Mouse (Mus musculus) hindbrain, embryonic 11.5 days (tissue): ENCODE results near the gene Nme6. TPM values are rescaled to one million over a fixed set of nuclear protein-coding genes. Genes with fewer than 3 reads are reported as not detected.
"Not testable (repeated sequence)": the region's sequence is repeated elsewhere in the genome, so short reads cannot be mapped to it uniquely, and the experiment has no call there.

Source experiments
- ATAC-seq: fragments of 200-750 bp; cut with Nextera tagmentation; 2 replicates; pipeline ENCODE4 v1.8.0; 2017; ENCODE audit warnings: mild to moderate bottlenecking, moderate TSS enrichment, moderate library complexity; ENCODE audit not compliant: low FRiP score
- DNase-seq: peaks from one replicate; pipeline ENCODE4 v3.0.0-alpha.2; 2015; ENCODE audit warnings: low spot score
- H3K27ac ChIP-seq: fragments of 300-500 bp; sonication (generic); 2 replicates; pipeline ENCODE4 v1.5.1; 2014; ENCODE audit warnings: mild to moderate bottlenecking, low read depth, low read length
- H3K27me3 ChIP-seq: fragments of 300-500 bp; sonication (generic); 2 replicates; pipeline ENCODE4 v1.6.1; 2014; ENCODE audit warnings: mild to moderate bottlenecking, low read length, moderate library complexity, mixed read lengths; ENCODE audit not compliant: control insufficient read depth, insufficient read depth
- H3K36me3 ChIP-seq: fragments of 300-500 bp; sonication (generic); 2 replicates; pipeline ENCODE4 v1.6.1; 2014; ENCODE audit warnings: mild to moderate bottlenecking, low read length, moderate library complexity, mixed read lengths; ENCODE audit not compliant: control insufficient read depth, insufficient read depth
- H3K4me1 ChIP-seq: fragments of 300-500 bp; sonication (generic); replicated peaks from 2 replicates; pipeline ENCODE4 v1.6.1; 2014; ENCODE audit warnings: low read length, mixed read lengths; ENCODE audit not compliant: control insufficient read depth, insufficient read depth
- H3K4me2 ChIP-seq: fragments of 300-500 bp; sonication (generic); replicated peaks from 2 replicates; pipeline ENCODE4 v1.6.1; 2014; ENCODE audit warnings: mild to moderate bottlenecking, low read depth, low read length
- H3K4me3 ChIP-seq: fragments of 300-500 bp; sonication (generic); 2 replicates; pipeline ENCODE4 v1.5.1; 2014; ENCODE audit warnings: low read depth, low read length
- H3K9ac ChIP-seq: fragments of 300-500 bp; sonication (generic); 2 replicates; pipeline ENCODE4 v1.6.1; 2014; ENCODE audit warnings: low read depth, low read length
- H3K9me3 ChIP-seq: fragments of 300-500 bp; sonication (generic); 2 replicates; pipeline ENCODE4 v1.6.1; 2016; ENCODE audit warnings: low read length; ENCODE audit not compliant: control insufficient read depth
- WGBS: fragments of 180-500 bp; shearing (Covaris S2); extraction: QIAGEN DNeasy Blood & Tissue Kit; methylation state at CpG from one replicate; pipeline ENCODE4 v1.1.7; 2014; 5-methylcytosine and 5-hydroxymethylcytosine counted together
- polyA plus RNA-seq: library from polyadenylated mRNA; unstranded; fragments of >200 nt; fragmentation: Nextera tagmentation; extraction: Ambion mirVana; gene quantifications from 2 replicates; pipeline ENCODE4 v1.2.1, GENCODE M21; 2014

Nme6 gene
- 89.2 and 90.6 TPM in 2 replicates for polyA plus RNA-seq

DNA sequence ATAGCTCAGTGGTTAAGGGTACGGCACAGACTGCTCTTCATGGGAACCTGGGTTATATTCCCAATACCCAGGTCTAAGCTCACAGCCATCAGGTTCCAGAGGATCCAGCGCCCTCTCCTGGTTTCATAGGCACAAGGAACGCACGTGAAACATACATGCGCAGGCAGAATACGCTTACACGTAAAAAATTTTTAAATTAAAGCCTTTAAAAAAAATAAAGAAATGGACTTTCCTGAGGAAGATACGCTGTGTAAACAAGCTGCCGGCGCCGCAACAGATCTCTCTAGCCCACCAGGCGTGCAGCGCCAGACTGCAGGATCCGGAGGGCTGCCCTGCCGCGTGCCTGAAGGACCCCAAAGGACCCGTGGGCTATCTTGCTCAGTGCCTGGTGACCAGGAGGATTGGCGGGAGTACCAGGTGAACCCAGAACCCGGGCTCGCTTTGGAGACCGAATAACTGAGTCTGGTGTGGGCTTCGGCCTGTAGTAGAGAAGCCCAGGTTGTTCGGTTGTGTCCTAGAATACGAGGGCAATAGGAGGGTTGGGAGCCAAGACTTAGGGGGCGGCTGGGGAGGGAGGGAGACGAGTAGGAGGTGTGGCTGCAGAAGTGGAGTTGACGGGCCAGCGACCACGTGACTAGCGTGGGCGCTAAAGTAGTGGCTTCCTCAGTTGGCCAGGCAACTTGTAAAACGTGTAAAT, at the start of gene Nme6:
Gene Nme6, plus strand, starts transcription at position 359 of the 697 bp plus-strand sequence.
- Histone ChIP-seq H3K4me2 (peak within 1 kb of the TSS; percentile 40), H3K9ac (peak within 1 kb of the TSS; percentile 62), H3K27ac (no peak within 1 kb of the TSS), H3K4me3 (peak within 1 kb of the TSS; percentile 48), H3K36me3 (no peaks in the 10 kb centered on the region), H3K4me1 (0 out of 2 replicates have a peak, but pooled peaks cover 3% of the 10 kb centered on the region), H3K9me3 (no peaks in the 10 kb centered on the region), H3K27me3 (no peaks in the 10 kb centered on the region)
- ATAC-seq (peak; percentile 97), DNase-seq (peak; percentile 95)
- under 1% methylated on average over 32 of the region's 32 CpGs for WGBS

GRCm38 (mm10) chr9:109790570-109790969, 42.0 kb upstream of the Nme6 start, which contains the start of gene Fbxw27:
Gene Fbxw27, minus strand, starts transcription at chr9:109790670.
- H3K4me2 ChIP-seq, H3K36me3 ChIP-seq, H3K9ac ChIP-seq, H3K27me3 ChIP-seq, DNase-seq, H3K4me1 ChIP-seq, H3K4me3 ChIP-seq, H3K9me3 ChIP-seq, ATAC-seq, H3K27ac ChIP-seq: not testable (repeated sequence)
- 86% methylated on average over 4 of the region's 4 CpGs for WGBS

DNA sequence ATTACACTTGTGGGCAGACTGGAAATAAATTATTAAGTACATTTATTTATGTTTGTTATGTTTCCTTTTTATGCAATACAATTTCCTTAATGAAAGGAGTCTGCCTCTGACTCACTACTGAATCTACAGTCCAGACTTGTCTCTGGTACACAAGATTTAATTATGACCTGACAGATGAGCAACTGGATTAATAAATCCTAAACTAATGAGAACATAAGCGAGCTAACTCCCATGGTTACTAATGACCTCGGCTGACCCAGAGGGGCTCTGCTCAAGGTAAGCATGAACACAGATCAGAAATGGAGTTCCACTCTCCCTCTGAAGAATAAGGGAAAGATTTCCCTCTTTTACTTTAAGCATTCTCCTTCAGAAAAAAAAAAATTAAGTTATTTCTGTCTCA, 37.3 kb upstream of the Nme6 start:
- no peaks in the 10 kb centered on the region for H3K9me3 ChIP-seq
- no peaks in the 10 kb centered on the region for H3K27me3 ChIP-seq
- WGBS: 74% methylated on average over 2 of the region's 2 CpGs
- H3K4me2 ChIP-seq: no peak overlapping the region
- H3K27ac ChIP-seq: no peak overlapping the region
- H3K4me3 ChIP-seq: no peak overlapping the region
- H3K9ac ChIP-seq: no peak overlapping the region
- ATAC-seq: no peak
- no peak for DNase-seq
- no peaks in the 10 kb centered on the region for H3K4me1 ChIP-seq
- no peaks in the 10 kb centered on the region for H3K36me3 ChIP-seq

GRCm38 (mm10) chr9:109795811-109796210, 36.7 kb upstream of the Nme6 start:
- H3K27me3 ChIP-seq: no peaks in the 10 kb centered on the region
- H3K4me3 ChIP-seq: no peak overlapping the region
- H3K27ac ChIP-seq: no peak overlapping the region
- H3K9ac ChIP-seq: no peak overlapping the region
- ATAC-seq (no peak), DNase-seq (no peak)
- no peaks in the 10 kb centered on the region for H3K36me3 ChIP-seq
- H3K9me3 ChIP-seq: no peaks in the 10 kb centered on the region
- WGBS: 78% methylated on average over 2 of the region's 2 CpGs
- H3K4me2 ChIP-seq: no peak overlapping the region
- no peaks in the 10 kb centered on the region for H3K4me1 ChIP-seq

DNA sequence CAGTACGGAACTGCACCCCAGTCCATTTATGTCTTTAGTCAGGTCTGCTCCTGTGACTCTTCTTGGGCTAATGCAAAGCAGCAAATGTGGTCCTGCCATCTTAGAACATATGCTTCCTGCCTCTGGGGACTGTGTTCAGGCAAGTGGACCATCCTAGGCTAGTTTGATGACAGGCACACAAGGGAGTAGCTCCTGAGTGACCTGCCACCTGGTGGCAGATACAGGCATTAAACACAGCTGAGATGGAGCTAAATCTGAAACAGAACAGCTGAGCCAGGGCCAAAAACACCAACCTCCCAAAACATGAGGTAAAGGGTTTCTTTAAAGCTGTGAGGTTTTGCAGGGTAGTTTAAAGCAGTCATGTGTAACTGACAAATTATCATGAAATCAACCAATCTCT, 34.5 kb upstream of the Nme6 start:
- Histone ChIP-seq H3K4me3 (no peak overlapping the region), H3K4me2 (no peak overlapping the region), H3K27ac (no peak overlapping the region), H3K4me1 (no peaks in the 10 kb centered on the region), H3K9ac (no peak overlapping the region), H3K9me3 (no peaks in the 10 kb centered on the region), H3K36me3 (no peaks in the 10 kb centered on the region), H3K27me3 (no peaks in the 10 kb centered on the region)
- WGBS: 100% methylated on average over 1 of the region's 1 CpGs
- no peak for ATAC-seq
- DNase-seq: peak; percentile 40

GRCm38 (mm10) chr9:109805596-109805995, 27.0 kb upstream of the Nme6 start:
- H3K27me3 ChIP-seq, ATAC-seq, H3K9me3 ChIP-seq, H3K9ac ChIP-seq, H3K4me1 ChIP-seq, H3K27ac ChIP-seq, H3K4me3 ChIP-seq, DNase-seq, H3K36me3 ChIP-seq, H3K4me2 ChIP-seq: not testable (repeated sequence)
- WGBS: 87% methylated on average over 2 of the region's 2 CpGs

- Histone ChIP-seq H3K9me3 (no peaks in the 10 kb centered on the region), H3K4me1 (no peaks in the 10 kb centered on the region), H3K27me3 (no peaks in the 10 kb centered on the region), H3K9ac (no peak overlapping the region), H3K4me2 (no peak overlapping the region), H3K27ac (no peak overlapping the region), H3K4me3 (no peak overlapping the region), H3K36me3 (no peaks in the 10 kb centered on the region)
- ATAC-seq (no peak), DNase-seq (no peak)
- 52% methylated on average over 1 of the region's 1 CpGs for WGBS
Observed at GRCm38 (mm10) chr9:109806260-109806659, 26.3 kb upstream of the Nme6 start.

- Histone ChIP-seq H3K9me3 (no peaks in the 10 kb centered on the region), H3K4me2 (no peak overlapping the region), H3K27me3 (no peaks in the 10 kb centered on the region), H3K27ac (no peak overlapping the region), H3K9ac (no peak overlapping the region), H3K4me1 (no peaks in the 10 kb centered on the region), H3K4me3 (no peak overlapping the region), H3K36me3 (no peaks in the 10 kb centered on the region)
- 84% methylated on average over 2 of the region's 2 CpGs for WGBS
- ATAC-seq (no peak), DNase-seq (no peak)
Observed at GRCm38 (mm10) chr9:109806695-109807293, 25.8 kb upstream of the Nme6 start.

- WGBS: 74% methylated on average over 3 of the region's 3 CpGs
- H3K27me3 ChIP-seq: no peaks in the 10 kb centered on the region
- H3K9ac ChIP-seq: no peak overlapping the region
- DNase-seq (no peak), ATAC-seq (no peak)
- H3K36me3 ChIP-seq: no peaks in the 10 kb centered on the region
- H3K27ac ChIP-seq: no peak overlapping the region
- no peak overlapping the region for H3K4me2 ChIP-seq
- H3K9me3 ChIP-seq: no peaks in the 10 kb centered on the region
- H3K4me3 ChIP-seq: no peak overlapping the region
- no peaks in the 10 kb centered on the region for H3K4me1 ChIP-seq
Observed at GRCm38 (mm10) chr9:109807898-109808297, 24.7 kb upstream of the Nme6 start.
